Mouse (Mus musculus): ENCODE measurements around the gene Fkbp1a. TPM values are rescaled to one million over a fixed set of nuclear protein-coding genes. Genes with fewer than 3 reads are reported as not detected.

The Fkbp1a gene
- polyA plus RNA-seq, 1 experiment from 2014 or later, result 587 TPM

DNA sequence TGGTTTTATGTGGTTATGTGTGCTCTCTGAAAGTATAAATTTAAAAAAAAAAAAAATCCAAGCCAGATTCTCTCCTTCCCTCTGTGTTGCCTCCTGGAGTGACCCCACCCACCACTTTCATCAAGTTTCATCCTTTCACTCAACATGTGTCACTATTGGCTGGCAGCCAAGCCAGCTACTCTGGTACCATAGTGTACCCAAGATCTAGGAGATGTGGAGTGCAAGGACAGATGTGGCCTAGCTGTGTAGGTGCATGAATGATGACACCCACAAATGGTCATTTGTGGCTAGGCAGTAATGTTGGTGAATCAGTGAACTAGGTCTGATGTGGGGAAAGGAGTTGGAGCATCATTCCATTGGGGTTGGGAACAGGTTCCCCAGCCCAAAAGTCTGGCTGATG lies 13.1 kb upstream of the Fkbp1a start:
- Histone ChIP-seq H3K4me3 (no peak overlapping the region), H3K4me2 (replicated peaks) (no peak overlapping the region), H3K4me1 (no peaks in the 10 kb centered on the region), H3K9ac (replicated peaks) (no peak overlapping the region), H3K27me3 (no peaks in the 10 kb centered on the region), H3K27ac (replicated peaks) (no peak overlapping the region), H3K9me3 (no peaks in the 10 kb centered on the region), H3K36me3 (no peaks in the 10 kb centered on the region)
- ATAC-seq (replicated peaks), result no peak

DNA sequence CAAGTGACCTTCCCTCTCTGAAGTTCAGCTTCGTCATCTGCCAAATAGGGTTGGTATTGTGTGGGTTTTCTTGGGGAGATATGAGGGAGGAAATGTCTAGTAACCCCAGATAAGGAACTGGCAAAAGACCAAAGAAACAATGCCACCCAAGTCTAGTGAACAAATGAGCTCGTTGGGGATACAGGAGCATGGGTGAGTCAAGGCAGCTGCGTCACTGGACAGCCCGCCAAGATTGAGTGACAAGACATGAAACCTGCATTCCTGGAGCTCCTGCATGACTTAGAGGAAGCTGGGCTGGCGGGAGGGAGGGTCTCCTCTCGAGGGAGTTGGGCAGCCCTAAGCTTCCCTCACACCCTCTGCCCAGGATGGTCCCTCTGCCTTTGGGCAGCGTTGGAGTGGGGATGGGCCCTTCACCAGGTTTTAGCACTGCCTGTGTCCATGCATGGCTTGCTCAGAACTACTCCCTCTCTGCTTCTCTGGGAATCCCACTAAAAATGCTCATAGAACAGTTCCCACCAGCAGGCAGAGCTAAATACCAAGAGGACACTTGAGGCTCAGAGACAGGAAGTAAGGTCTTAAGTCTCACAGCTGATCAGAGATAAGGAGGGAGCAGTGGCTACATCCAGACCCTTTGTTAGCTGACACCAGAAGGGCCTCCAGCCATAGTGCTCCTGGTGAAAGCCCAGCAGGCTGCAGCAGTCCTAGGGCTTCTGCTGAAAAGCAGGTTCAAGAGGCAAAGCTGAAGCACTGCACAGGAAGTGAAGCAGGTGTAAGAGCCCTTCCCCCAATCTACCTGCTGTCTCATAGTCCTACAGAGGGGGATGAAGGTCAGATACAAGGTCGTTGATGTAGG lies 11.7 kb upstream of the Fkbp1a start:
- Histone ChIP-seq H3K4me3 (no peak overlapping the region), H3K27ac (replicated peaks) (no peak overlapping the region), H3K9me3 (no peaks in the 10 kb centered on the region), H3K9ac (replicated peaks) (no peak overlapping the region), H3K4me1 (no peaks in the 10 kb centered on the region), H3K4me2 (replicated peaks) (no peak overlapping the region), H3K36me3 (no peaks in the 10 kb centered on the region), H3K27me3 (no peaks in the 10 kb centered on the region)
- no peak for ATAC-seq (replicated peaks)
- 58% methylated on average over 8 of the region's 8 CpGs for WGBS

- no peak for ATAC-seq (replicated peaks)
- Histone ChIP-seq H3K9ac (replicated peaks) (no peak overlapping the region), H3K4me2 (replicated peaks) (no peak overlapping the region), H3K27ac (replicated peaks) (no peak overlapping the region), H3K4me3 (no peak overlapping the region), H3K4me1 (peaks cover 4% of the 10 kb centered on the region; the same call in 1 of the 2 replicates), H3K36me3 (no peaks in the 10 kb centered on the region), H3K27me3 (no peaks in the 10 kb centered on the region), H3K9me3 (no peaks in the 10 kb centered on the region)
- 92% methylated on average over 6 of the region's 6 CpGs for WGBS
These were observed 8.7 kb upstream of the Fkbp1a start for GRCm38 (mm10) chr2:151533632-151534031.

DNA sequence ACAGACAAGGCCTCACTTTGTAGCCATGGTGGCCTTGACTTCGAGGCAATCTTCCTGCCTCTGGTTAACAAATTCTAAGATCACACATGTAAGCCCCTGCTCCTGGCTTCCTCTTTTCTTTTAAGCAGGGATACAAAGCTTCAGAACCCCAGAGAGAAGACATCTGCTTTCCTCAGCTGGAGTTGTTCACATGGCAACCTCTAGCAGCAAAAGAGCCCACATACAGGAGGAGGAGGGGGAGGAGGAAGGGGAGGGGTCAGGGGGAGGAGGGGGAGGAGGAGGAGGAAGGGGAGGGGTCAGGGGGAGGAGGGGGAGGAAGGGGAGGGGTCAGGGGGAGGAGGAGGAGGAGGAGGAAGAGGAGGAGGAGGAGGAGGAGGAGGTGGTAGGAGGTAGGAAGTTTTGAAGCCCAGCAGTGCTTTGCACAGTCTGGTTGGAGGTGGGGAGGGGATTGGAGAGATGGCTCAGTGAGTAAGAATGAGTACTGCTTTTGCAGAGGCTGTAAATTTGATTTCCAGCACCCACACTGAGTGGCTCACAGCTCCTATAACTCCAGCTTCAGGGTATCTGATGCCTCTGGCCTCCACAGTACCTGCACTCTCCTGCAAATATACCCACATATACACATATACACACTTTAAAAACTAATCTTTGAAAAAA lies 6.2 kb upstream of the Fkbp1a start:
- Histone ChIP-seq H3K4me3 (no peak overlapping the region), H3K9me3 (no peaks in the 10 kb centered on the region), H3K27me3 (no peaks in the 10 kb centered on the region), H3K36me3 (no peaks in the 10 kb centered on the region), H3K9ac (replicated peaks) (no peak overlapping the region), H3K27ac (replicated peaks) (no peak overlapping the region), H3K4me2 (replicated peaks) (no peak overlapping the region), H3K4me1 (peaks cover 4% of the 10 kb centered on the region)
- peak; percentile 57 for ATAC-seq (replicated peaks)
- WGBS, result 50% methylated on average over 1 of the region's 1 CpGs

GRCm38 (mm10) chr2:151536618-151536974 lies 5.7 kb upstream of the Fkbp1a start:
- Histone ChIP-seq H3K4me1 (peaks cover 9% of the 10 kb centered on the region), H3K9me3 (no peaks in the 10 kb centered on the region), H3K4me2 (replicated peaks) (no peak overlapping the region), H3K27me3 (no peaks in the 10 kb centered on the region), H3K9ac (replicated peaks) (no peak overlapping the region), H3K4me3 (no peak overlapping the region), H3K27ac (replicated peaks) (no peak overlapping the region), H3K36me3 (no peaks in the 10 kb centered on the region)
- 54% methylated on average over 5 of the region's 5 CpGs for WGBS
- no peak for ATAC-seq (replicated peaks)

DNA sequence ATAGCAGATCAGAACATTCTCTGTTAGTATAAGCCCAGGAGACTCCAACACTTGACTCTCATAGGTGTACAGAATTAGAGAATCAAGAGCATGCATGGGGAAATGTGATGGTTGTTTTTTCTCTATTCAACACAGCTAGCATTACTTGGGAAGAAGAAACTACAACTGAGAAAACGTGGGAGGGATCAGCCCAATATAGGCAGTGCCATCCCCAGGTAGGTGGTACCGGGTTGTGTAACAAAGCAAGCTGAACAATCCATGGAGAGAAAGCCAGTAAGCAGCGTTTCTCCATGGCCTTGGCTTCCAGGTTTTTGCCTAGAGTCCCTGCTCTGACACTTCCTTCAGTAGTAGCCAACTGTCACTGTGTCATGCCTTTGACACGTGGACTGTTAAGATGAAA lies 3.6 kb upstream of the Fkbp1a start:
- no peaks in the 10 kb centered on the region for H3K36me3 ChIP-seq
- WGBS, result 62% methylated on average over 4 of the region's 4 CpGs
- H3K27ac ChIP-seq (replicated peaks), result no peak overlapping the region
- H3K9me3 ChIP-seq, result no peaks in the 10 kb centered on the region
- H3K4me2 ChIP-seq (replicated peaks), result no peak overlapping the region
- ATAC-seq (replicated peaks), result no peak
- no peak overlapping the region for H3K9ac ChIP-seq (replicated peaks)
- H3K4me1 ChIP-seq, result peaks cover 18% of the 10 kb centered on the region
- H3K27me3 ChIP-seq, result no peaks in the 10 kb centered on the region
- no peak overlapping the region for H3K4me3 ChIP-seq

DNA sequence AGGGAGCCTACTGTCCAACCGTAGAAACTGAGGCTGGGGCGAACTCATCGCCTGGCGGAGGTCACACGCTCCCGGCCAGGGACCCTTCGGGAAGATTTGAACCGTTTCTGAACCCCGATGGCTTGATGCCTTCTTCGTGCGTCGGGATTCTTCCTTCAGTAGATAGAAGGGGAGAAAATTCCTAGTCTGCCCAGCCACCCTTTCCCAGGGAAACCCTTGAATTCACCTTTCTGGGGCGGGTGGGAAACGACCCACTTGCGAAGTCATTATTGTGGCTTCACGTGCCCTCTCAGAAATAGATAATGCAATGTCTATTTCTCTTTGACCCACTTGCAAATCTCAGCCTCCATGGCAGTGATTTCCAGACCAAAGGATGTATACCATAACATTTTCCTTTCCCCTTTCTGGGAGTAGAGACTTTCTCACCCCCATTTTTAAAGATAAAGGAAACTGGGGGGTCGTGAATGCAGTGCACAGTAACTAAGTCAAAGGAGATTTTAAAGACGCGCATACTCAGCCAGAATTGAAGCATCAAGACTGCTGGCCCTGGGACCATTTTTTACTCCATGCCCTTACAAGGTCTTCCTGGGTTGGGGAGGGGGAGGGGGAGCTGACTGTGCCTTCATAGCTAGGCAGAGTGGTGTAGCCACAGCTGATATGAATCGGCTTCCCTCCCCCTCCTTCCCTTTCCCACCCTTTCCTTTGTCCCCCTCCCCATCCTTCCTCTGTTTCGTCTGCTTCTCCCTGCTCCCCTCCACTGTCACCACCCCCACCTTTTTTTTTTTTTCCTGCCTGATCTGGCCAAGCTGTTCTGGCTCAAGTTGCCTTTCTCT lies 996 bp downstream of the Fkbp1a start:
- H3K4me2 ChIP-seq (replicated peaks), result peak overlapping the region; percentile 64
- no peak; the same call in 1 of the 2 replicates for ATAC-seq (replicated peaks)
- under 1% methylated on average over 21 of the region's 21 CpGs for WGBS
- H3K9ac ChIP-seq (replicated peaks), result peak overlapping the region; percentile 85
- no peaks in the 10 kb centered on the region for H3K27me3 ChIP-seq
- peaks cover 40% of the 10 kb centered on the region for H3K4me1 ChIP-seq
- peak overlapping the region; percentile 83 for H3K27ac ChIP-seq (replicated peaks)
- H3K36me3 ChIP-seq, result peaks cover 22% of the 10 kb centered on the region
- H3K4me3 ChIP-seq, result peak overlapping the region; percentile 59
- no peaks in the 10 kb centered on the region for H3K9me3 ChIP-seq

- 47% methylated on average over 6 of the region's 6 CpGs for WGBS
- no peaks in the 10 kb centered on the region for H3K9me3 ChIP-seq
- H3K27ac ChIP-seq (replicated peaks), result no peak overlapping the region; the same call in 1 of the 2 replicates
- H3K4me3 ChIP-seq, result no peak overlapping the region
- H3K4me2 ChIP-seq (replicated peaks), result peak overlapping the region; percentile 23
- no peak for ATAC-seq (replicated peaks)
- H3K4me1 ChIP-seq, result peaks cover 45% of the 10 kb centered on the region
- peaks cover 27% of the 10 kb centered on the region for H3K36me3 ChIP-seq
- 0 out of 2 replicates have a peak overlapping the region, but pooled peaks have one; percentile 20 for H3K9ac ChIP-seq (replicated peaks)
- no peaks in the 10 kb centered on the region for H3K27me3 ChIP-seq
These were observed 2.4 kb downstream of the Fkbp1a start for GRCm38 (mm10) chr2:151544673-151545072.

- H3K9me3 ChIP-seq, result no peaks in the 10 kb centered on the region
- ATAC-seq (replicated peaks), result no peak
These were observed 4.3 kb downstream of the Fkbp1a start for GRCm38 (mm10) chr2:151546571-151546970.

DNA sequence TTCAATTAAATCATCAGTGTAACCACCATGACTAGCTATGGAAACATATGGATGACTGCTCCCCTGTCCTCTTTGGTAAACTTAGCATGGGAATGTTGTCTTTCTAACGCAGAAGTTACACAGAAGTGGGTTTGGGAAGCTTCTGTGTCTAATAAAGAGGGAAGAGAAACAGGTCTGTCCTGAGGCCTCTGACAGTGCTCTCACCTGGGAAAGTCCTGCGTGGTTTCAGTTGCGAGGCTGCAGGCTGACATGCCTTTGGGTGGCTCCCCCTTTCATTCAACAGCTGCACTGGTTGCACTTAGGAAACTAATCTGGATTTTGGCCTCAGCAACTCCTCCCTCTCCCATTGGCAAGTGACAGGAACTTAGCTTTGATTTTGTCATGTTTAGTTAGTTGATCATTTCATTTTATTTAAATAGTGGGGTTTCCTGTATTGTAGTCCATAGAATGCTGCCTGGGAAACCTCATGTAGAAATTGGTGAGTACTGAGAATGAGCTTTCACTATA lies 7.4 kb downstream of the Fkbp1a start:
- no peak overlapping the region for H3K9ac ChIP-seq (replicated peaks)
- peaks cover 57% of the 10 kb centered on the region for H3K36me3 ChIP-seq
- WGBS, result 91% methylated on average over 3 of the region's 3 CpGs
- H3K4me3 ChIP-seq, result no peak overlapping the region
- H3K4me1 ChIP-seq, result peaks cover 20% of the 10 kb centered on the region
- no peak overlapping the region for H3K4me2 ChIP-seq (replicated peaks)
- no peaks in the 10 kb centered on the region for H3K27me3 ChIP-seq
- ATAC-seq (replicated peaks), result no peak
- no peak overlapping the region for H3K27ac ChIP-seq (replicated peaks)
- no peaks in the 10 kb centered on the region for H3K9me3 ChIP-seq

More at GRCm38 (mm10) chr2:151546571-151546970, 4.3 kb downstream of the Fkbp1a start:
- Histone ChIP-seq H3K4me2 (replicated peaks) (no peak overlapping the region), H3K36me3 (peaks cover 36% of the 10 kb centered on the region), H3K4me1 (peaks cover 40% of the 10 kb centered on the region), H3K27me3 (no peaks in the 10 kb centered on the region), H3K9ac (replicated peaks) (no peak overlapping the region), H3K4me3 (no peak overlapping the region), H3K27ac (replicated peaks) (no peak overlapping the region)
- WGBS, result 94% methylated on average over 4 of the region's 4 CpGs

DNA sequence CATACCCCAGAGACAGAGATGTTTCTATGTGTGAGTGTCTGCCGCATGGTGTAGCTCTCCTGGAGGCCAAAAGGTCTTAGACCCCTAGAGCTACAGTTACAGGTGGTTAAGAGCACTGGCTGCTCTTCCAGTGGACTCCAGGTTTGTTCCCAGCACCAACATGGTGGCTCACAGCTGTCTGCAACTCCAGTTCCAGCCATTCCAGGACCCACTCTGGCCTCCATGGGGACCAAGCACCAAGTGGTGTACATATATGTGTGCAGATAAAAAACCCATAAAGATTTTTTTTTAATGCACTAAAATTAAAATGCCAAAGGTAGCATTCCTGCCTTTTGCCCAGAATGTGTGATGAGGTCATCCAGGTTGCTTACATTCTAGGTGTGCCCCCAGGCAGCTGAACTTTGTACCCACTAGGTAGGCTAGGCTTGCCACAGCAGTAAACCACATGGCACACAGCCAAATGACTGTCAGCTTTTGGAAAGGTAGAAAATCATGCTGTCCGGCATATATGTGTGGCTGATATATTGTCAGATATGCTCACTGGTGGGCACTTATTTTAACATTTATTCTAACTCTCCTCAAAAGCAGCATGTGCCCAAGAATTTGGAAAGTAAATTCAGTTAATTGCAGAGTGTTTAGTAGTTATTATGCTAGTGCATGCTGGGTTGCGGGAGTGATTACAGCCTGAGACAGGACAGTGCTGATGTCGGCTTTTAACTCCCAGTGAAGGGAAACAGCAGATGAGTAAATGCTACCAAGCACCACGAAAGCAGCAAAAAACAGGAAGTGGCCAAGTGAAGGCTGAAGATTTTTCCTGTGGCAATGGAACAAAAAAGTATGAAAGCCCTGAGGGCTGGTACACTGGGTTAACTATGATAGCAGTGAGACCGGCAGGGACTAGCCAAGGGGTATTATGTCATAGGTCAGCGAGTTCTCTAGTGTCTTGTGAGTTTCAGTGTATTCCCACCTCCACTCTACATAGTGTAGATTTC lies 20.9 kb downstream of the Fkbp1a start:
- WGBS, result 85% methylated on average over 7 of the region's 7 CpGs
- H3K9me3 ChIP-seq, result no peaks in the 10 kb centered on the region
- H3K36me3 ChIP-seq, result peaks cover 51% of the 10 kb centered on the region
- H3K27ac ChIP-seq (replicated peaks), result no peak overlapping the region
- H3K4me3 ChIP-seq, result no peak overlapping the region
- no peak overlapping the region for H3K4me2 ChIP-seq (replicated peaks)
- no peak overlapping the region for H3K9ac ChIP-seq (replicated peaks)
- no peaks in the 10 kb centered on the region for H3K27me3 ChIP-seq
- ATAC-seq (replicated peaks), result no peak
- no peaks in the 10 kb centered on the region for H3K4me1 ChIP-seq

Data from forebrain, embryonic 15.5 days (tissue).